Mouse (Mus musculus) embryonic fibroblast, embryonic 13.5 days (primary cell): ENCODE results near the gene Zfp541.

ENCODE experiments used
- CTCF ChIP-seq: IDR thresholded peaks from 2 replicates; pipeline ENCODE4 v1.5.1; 2011; ENCODE audit warnings: mild to moderate bottlenecking, control low read depth, low read length, moderate library complexity, borderline replicate concordance; ENCODE audit not compliant: insufficient read depth
- POLR2A ChIP-seq: IDR thresholded peaks from 2 replicates; pipeline ENCODE4 v1.6.1; 2011; ENCODE audit warnings: low read depth, mild to moderate bottlenecking, control low read depth, low read length, moderate library complexity

- TF ChIP-seq CTCF = no peak
- no peak for TF ChIP-seq POLR2A
Observed at GRCm38 (mm10) chr7:16054966-16055365, 6.6 kb upstream of the Zfp541 start.
